Mouse (Mus musculus): Measurements from ENCODE around the gene Cplx1.
"Not testable (repeated sequence)": the region's sequence is repeated elsewhere in the genome, so short reads cannot be mapped to it uniquely, and the experiment has no call there.

Gene Cplx1

GRCm38 (mm10) chr5:108515581-108516361, 34.1 kb downstream of the Cplx1 start:
- no peak for DNase-seq

- DNase-seq, result no peak
These were observed 47.5 kb downstream of the Cplx1 start for GRCm38 (mm10) chr5:108502286-108502685.

DNA sequence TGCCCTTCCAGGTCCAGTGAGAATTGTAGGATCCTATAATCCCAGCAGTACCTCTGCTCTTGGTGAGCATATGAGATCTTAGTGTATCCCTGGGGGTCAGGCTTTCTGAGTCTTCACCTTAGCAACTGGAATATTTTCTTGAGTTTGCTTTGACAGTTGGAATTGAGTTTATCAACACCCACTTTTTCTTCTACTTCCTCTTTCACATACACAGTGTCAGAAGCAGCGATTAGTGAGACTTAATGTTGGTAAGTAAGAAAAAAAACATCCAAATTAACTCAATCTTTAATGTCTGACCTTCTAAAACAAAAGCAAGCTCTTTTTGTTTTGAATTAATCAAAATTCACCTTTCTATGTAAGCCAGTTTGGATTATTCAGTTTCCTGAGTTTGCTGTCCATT, 48.3 kb downstream of the Cplx1 start:
- DNase-seq, result no peak

DNA sequence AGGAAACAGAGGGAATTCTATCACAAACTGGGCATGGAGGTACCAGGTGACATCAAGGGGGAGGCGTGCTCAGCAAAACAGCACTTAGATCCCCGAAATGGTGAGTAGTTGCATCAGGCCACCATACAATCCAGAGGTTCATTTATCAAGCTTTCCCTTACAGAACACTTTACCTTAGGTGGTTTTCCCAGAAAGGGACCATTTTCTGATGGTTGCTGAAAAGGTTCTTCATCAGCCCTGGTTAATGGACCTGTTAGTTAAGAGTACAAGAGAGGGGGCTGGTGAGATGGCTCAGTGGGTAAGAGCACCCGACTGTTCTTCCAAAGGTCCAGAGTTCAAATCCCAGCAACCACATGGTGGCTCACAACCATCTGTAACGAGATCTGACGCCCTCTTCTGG, 63.7 kb downstream of the Cplx1 start:
- not testable (repeated sequence) for DNase-seq

DNA sequence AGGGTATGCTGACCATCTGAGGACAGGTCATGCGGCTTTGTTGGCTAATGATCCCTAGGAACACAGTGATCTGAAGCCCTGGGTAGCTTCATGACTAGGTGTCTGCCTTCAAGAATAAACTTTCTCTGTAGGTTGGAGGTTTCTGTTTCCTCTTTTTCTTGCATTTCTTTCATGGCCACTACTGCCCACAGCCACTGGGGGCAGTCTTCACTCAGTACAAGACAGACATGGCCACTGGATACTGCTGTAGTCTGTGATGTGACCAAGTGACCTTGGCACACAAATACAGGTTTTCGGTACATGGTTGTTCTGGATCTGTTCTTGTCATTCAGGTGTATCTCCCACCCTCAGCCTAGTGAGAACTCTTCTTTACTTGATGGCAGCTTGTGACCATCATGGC, 64.6 kb downstream of the Cplx1 start:
- peak; percentile 45 for DNase-seq

DNA sequence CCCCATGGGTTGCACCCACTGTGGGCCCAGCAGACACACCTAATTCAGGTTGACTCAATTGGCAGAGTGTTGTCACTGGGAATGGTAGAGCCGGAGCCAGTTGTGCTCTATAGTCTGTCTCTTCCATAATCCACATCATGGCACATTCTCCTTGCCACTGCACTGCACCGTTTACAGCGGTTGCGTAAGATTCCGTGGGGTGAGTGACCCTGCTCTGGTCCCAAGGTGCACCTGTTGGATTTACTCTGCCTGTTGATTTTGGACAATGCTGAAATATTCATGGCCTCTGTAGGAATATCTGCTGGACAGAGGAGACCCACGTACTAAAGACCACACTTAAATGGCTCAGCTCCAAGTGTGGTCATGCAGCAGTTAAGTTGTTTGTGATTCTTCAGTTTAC, 66.8 kb downstream of the Cplx1 start:
- no peak for DNase-seq

GRCm38 (mm10) chr5:108475977-108476376, 73.8 kb downstream of the Cplx1 start:
- no peak for DNase-seq

DNA sequence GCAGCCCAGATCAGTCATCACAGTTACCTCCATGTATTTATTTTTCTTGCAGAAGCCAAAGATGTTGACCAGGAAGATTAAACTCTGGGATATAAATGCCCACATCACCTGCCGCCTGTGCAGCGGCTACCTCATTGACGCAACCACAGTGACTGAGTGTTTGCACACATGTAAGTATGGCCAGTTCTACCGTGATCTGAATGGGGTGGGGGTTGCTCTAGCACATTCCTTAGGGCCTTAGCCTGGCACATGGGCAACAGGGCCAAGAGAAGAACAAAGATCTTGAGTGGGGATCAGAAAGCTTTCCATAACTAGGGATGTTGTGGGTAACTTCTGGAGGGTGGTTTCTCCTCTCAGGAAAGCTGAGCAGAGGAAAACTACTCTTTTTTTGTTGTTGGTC, 76.1 kb downstream of the Cplx1 start:
- DNase-seq, result no peak

GRCm38 (mm10) chr5:108469617-108470016, 80.2 kb downstream of the Cplx1 start:
- no peak for DNase-seq
